8 mouse cellular contexts compared by ENCODE assay signal in genomic region chr4:155019336-155019847, GRCm38 (mm10). TPM values are rescaled to one million over a fixed set of nuclear protein-coding genes. Genes with fewer than 3 reads are reported as not detected.
DNase-seq lines count a peak whose midpoint lies in the region; ATAC-seq lines count a peak whose summit lies in the region.

No protein-coding gene starts in this region.

- no peak overlapping the region for H3K27ac ChIP-seq in liver, embryonic 12.5 days
- no peak overlapping the region for H3K27ac ChIP-seq in limb, embryonic 13.5 days
- H3K27ac ChIP-seq in neural tube, embryonic 12.5 days = no peak overlapping the region

- H3K4me2 ChIP-seq in liver, embryonic 12.5 days = no peak overlapping the region
- H3K4me2 ChIP-seq in limb, embryonic 13.5 days (replicated peaks) = peak overlapping the region; percentile 25
- peak overlapping the region; percentile 50 for H3K4me2 ChIP-seq in neural tube, embryonic 12.5 days (replicated peaks)

- no peak overlapping the region for H3K9ac ChIP-seq in liver, embryonic 12.5 days
- H3K9ac ChIP-seq in limb, embryonic 13.5 days = no peak overlapping the region
- no peak overlapping the region for H3K9ac ChIP-seq in neural tube, embryonic 12.5 days

- intact Hi-C loops in gastrocnemius, postnatal 36 days (cut with DNase I) = no loop called here

- no peak for ATAC-seq in liver, embryonic 12.5 days
- no peak for ATAC-seq in limb, embryonic 13.5 days (ENCODE audit: low FRiP score, low read depth)
- peak; percentile 31; the same call in 1 of the 2 replicates for ATAC-seq in neural tube, embryonic 12.5 days (ENCODE audit: low FRiP score, low read depth)

- no peaks in the 10 kb centered on the region for H3K9me3 ChIP-seq in liver, embryonic 12.5 days (replicated peaks)
- H3K9me3 ChIP-seq in limb, embryonic 13.5 days = no peaks in the 10 kb centered on the region
- no peaks in the 10 kb centered on the region for H3K9me3 ChIP-seq in neural tube, embryonic 12.5 days

- peaks cover 72% of the 10 kb centered on the region for H3K27me3 ChIP-seq in liver, embryonic 12.5 days (replicated peaks)
- H3K27me3 ChIP-seq in limb, embryonic 13.5 days = 0 out of 2 replicates have a peak, but pooled peaks cover 7% of the 10 kb centered on the region
- peaks cover 6% of the 10 kb centered on the region; the same call in 1 of the 2 replicates for H3K27me3 ChIP-seq in neural tube, embryonic 12.5 days (replicated peaks)

- H3K4me3 ChIP-seq in liver, embryonic 12.5 days = no peak overlapping the region
- no peak overlapping the region for H3K4me3 ChIP-seq in limb, embryonic 13.5 days
- no peak overlapping the region for H3K4me3 ChIP-seq in neural tube, embryonic 12.5 days

- H3K4me1 ChIP-seq in liver, embryonic 12.5 days = peaks cover 14% of the 10 kb centered on the region; the same call in 1 of the 2 replicates
- peaks cover 21% of the 10 kb centered on the region for H3K4me1 ChIP-seq in limb, embryonic 13.5 days
- peaks cover 29% of the 10 kb centered on the region for H3K4me1 ChIP-seq in neural tube, embryonic 12.5 days

- H3K36me3 ChIP-seq in liver, embryonic 12.5 days = no peaks in the 10 kb centered on the region
- no peaks in the 10 kb centered on the region for H3K36me3 ChIP-seq in limb, embryonic 13.5 days
- H3K36me3 ChIP-seq in neural tube, embryonic 12.5 days = no peaks in the 10 kb centered on the region

- peak; percentile 30 for DNase-seq in liver
- DNase-seq in cerebellum, adult 9-10 months = peak; percentile 95
- DNase-seq in forelimb bud, embryonic 11.5 days (ENCODE audit: low read depth, low spot score) = peak; percentile 19
- DNase-seq in ovary, postnatal 36 days (ENCODE audit: low spot score) = no peak
- DNase-seq in gastrocnemius, postnatal 36 days = no peak

- WGBS in liver, embryonic 12.5 days (ENCODE audit: insufficient replicate concordance) = 2% methylated on average over 10 of the region's 10 CpGs
- WGBS in limb, embryonic 13.5 days = 2% methylated on average over 10 of the region's 10 CpGs
- under 1% methylated on average over 10 of the region's 10 CpGs for WGBS in neural tube, embryonic 12.5 days

RNA-seq across cellular contexts. Expression of gene Plch2, which starts 37.2 kb away (rescaled TPM):
- 0.24 TPM in 1 of 2 replicates, not detected in the other for polyA plus RNA-seq in liver, embryonic 12.5 days (2016; fragmentation: Nextera tagmentation; extraction: Ambion mirVana)
- 3.6 and 4.1 TPM in 2 replicates for polyA plus RNA-seq in limb, embryonic 13.5 days (2015; fragmentation: Nextera tagmentation; extraction: Ambion mirVana)
- polyA plus RNA-seq in neural tube, embryonic 12.5 days (2016; fragmentation: Nextera tagmentation; extraction: Ambion mirVana) = 4.1 TPM in 2 replicates
- total RNA-seq in gastrocnemius, postnatal 36 days (2021) = under 1 TPM; 0.26 to 0.47 TPM

RNA-seq across cellular contexts. Expression of gene Pex10, which starts 47.4 kb away (rescaled TPM):
- 10.3 TPM in 2 replicates for polyA plus RNA-seq in liver, embryonic 12.5 days (2016; fragmentation: Nextera tagmentation; extraction: Ambion mirVana)
- polyA plus RNA-seq in limb, embryonic 13.5 days (2015; fragmentation: Nextera tagmentation; extraction: Ambion mirVana) = 22.3 and 22.6 TPM in 2 replicates
- polyA plus RNA-seq in neural tube, embryonic 12.5 days (2016; fragmentation: Nextera tagmentation; extraction: Ambion mirVana) = 16.6 and 17.3 TPM in 2 replicates
- total RNA-seq in gastrocnemius, postnatal 36 days (2021) = 10 to 100 TPM; 11.9 to 13.2 TPM

RNA-seq across cellular contexts. Expression of gene Pank4, which starts 55.5 kb away (rescaled TPM):
- 33.4 and 34.0 TPM in 2 replicates for polyA plus RNA-seq in liver, embryonic 12.5 days (2016; fragmentation: Nextera tagmentation; extraction: Ambion mirVana)
- polyA plus RNA-seq in limb, embryonic 13.5 days (2015; fragmentation: Nextera tagmentation; extraction: Ambion mirVana) = 46.0 and 48.2 TPM in 2 replicates
- polyA plus RNA-seq in neural tube, embryonic 12.5 days (2016; fragmentation: Nextera tagmentation; extraction: Ambion mirVana) = 41.2 and 46.3 TPM in 2 replicates
- 10 to 100 TPM; 30.5 to 33.2 TPM for total RNA-seq in gastrocnemius, postnatal 36 days (2021)

RNA-seq across cellular contexts. Expression of gene Hes5, which starts 58.7 kb away (rescaled TPM):
- polyA plus RNA-seq in liver, embryonic 12.5 days (2016; fragmentation: Nextera tagmentation; extraction: Ambion mirVana) = 0.12 TPM in 1 of 2 replicates, not detected in the other
- polyA plus RNA-seq in limb, embryonic 13.5 days (2015; fragmentation: Nextera tagmentation; extraction: Ambion mirVana) = 0.94 and 2.3 TPM in 2 replicates
- polyA plus RNA-seq in neural tube, embryonic 12.5 days (2016; fragmentation: Nextera tagmentation; extraction: Ambion mirVana) = 396 and 412 TPM in 2 replicates
- total RNA-seq in gastrocnemius, postnatal 36 days (2021) = not detected

Comparison
In these comparisons a context has a peak if more than half of its experiments do, and no peak if none do; other contexts are left out.
1. DNase-seq: peak in liver (single experiment), cerebellum, adult 9-10 months (single experiment) and forelimb bud, embryonic 11.5 days (single experiment); none in ovary, postnatal 36 days (single experiment) and gastrocnemius, postnatal 36 days (0 of 2).